Mouse (Mus musculus): ENCODE measurements around the gene Gm3233. TPM values are rescaled to one million over a fixed set of nuclear protein-coding genes. Genes with fewer than 3 reads are reported as not detected.
"Not testable (repeated sequence)": the region's sequence is repeated elsewhere in the genome, so short reads cannot be mapped to it uniquely, and the experiment has no call there.

Gm3233 gene
- total RNA-seq, 4 experiments from 2014 or later, result not detected

- DNase-seq (ENCODE audit: low spot score in 2 of 2), result no peak
Measured at GRCm38 (mm10) chr10:77729241-77729640, 30.2 kb downstream of the Gm3233 start.

GRCm38 (mm10) chr10:77728280-77728679 is 31.2 kb downstream of the Gm3233 start:
- no peak for DNase-seq (ENCODE audit: low spot score in 2 of 2)

- no peak for DNase-seq (ENCODE audit: low spot score in 2 of 2)
Measured at GRCm38 (mm10) chr10:77726186-77726585, 33.3 kb downstream of the Gm3233 start, which contains the start of gene Gm10100. Gm10100 (plus strand) TSS chr10:77726486.

GRCm38 (mm10) chr10:77724855-77725254 is 34.6 kb downstream of the Gm3233 start:
- DNase-seq (ENCODE audit: low spot score in 2 of 2), result no peak

DNA sequence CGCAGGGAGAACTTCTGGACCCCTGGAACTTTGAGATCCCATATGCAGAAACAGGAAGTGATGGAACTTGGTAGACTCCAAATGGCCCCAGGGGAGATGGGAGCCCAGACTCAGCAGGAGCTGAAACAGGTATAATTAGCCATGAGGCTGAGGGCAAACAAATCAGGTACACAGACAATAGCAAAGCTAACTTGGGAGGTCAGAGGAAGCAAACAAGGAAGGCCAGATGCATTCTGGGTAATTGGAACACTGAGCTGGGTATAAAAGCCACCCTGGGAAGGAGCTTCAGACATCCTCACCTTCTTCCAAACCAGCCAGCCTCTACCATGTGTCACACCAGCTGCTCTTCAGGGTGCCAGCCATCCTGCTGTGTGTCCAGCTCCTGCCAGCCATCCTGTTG is 39.2 kb downstream of the Gm3233 start, which contains the start of gene Krtap12-1:
Gene Krtap12-1 (plus strand): TSS at position 301 of the 400 bp plus-strand sequence.
- DNase-seq (ENCODE audit: low spot score in 2 of 2), result not testable (repeated sequence)

GRCm38 (mm10) chr10:77715507-77715906 is 44.0 kb downstream of the Gm3233 start, which contains the start of gene Gm10142:
Gm10142 (plus strand) TSS chr10:77715807.
- DNase-seq (ENCODE audit: low spot score in 2 of 2), result no peak

- DNase-seq (ENCODE audit: low spot score in 2 of 2), result no peak
Measured at GRCm38 (mm10) chr10:77713734-77714133, 45.7 kb downstream of the Gm3233 start.

GRCm38 (mm10) chr10:77711157-77711556 is 48.3 kb downstream of the Gm3233 start, which contains the start of gene Gm10024:
Gm10024 (plus strand) TSS chr10:77711457.
- DNase-seq (ENCODE audit: low spot score in 2 of 2), result not testable (repeated sequence)

GRCm38 (mm10) chr10:77709831-77710230 is 49.7 kb downstream of the Gm3233 start:
- no peak for DNase-seq (ENCODE audit: low spot score in 2 of 2)

Other genes starting within 250 kb of the Gm3233 start
- 1 to 10 TPM; 4.4 to 7.3 (median 5.9) TPM for gene Fam207a, start 243.9 kb downstream of the Gm3233 start, total RNA-seq (2022)
- under 1 TPM; 0.48 to 0.99 (median 0.88) TPM for gene Itgb2, start 229.4 kb downstream of the Gm3233 start, total RNA-seq (2022)
- 10 to 100 TPM; 15.4 to 30.1 (median 25.8) TPM for gene Pttg1ip, start 178.0 kb downstream of the Gm3233 start, total RNA-seq (2022)
- gene Sumo3, start 153.6 kb downstream of the Gm3233 start, total RNA-seq (2022), result 10 to 100 TPM; 38.7 to 59.9 (median 41.6) TPM
- gene Gm49325, start 153.5 kb downstream of the Gm3233 start, total RNA-seq (2022), result 10 to 100 TPM in 2 of 4 experiments, 1 to 10 TPM in 2; 5.7 to 18.3 (median 11.6) TPM
- gene Ube2g2, start 137.4 kb downstream of the Gm3233 start, total RNA-seq (2022), result 100 to 1,000 TPM in 2 of 4 experiments, 10 to 100 TPM in 2; 81.6 to 141 (median 104) TPM
- gene Tspear, start 73.1 kb downstream of the Gm3233 start, total RNA-seq (2022), result not detected
- not detected for gene Gm19402, start 68.9 kb downstream of the Gm3233 start, total RNA-seq (2022)
- gene Gm9508, start 62.4 kb downstream of the Gm3233 start, total RNA-seq (2022), result not detected
- gene Gm10272, start 53.1 kb downstream of the Gm3233 start, total RNA-seq (2022), result not detected
- gene Gm10024, start 48.2 kb downstream of the Gm3233 start, total RNA-seq (2022), result not detected
- not detected for gene Gm10142, start 43.9 kb downstream of the Gm3233 start, total RNA-seq (2022)
- not detected for gene Krtap12-1, start 39.1 kb downstream of the Gm3233 start, total RNA-seq (2022)
- not detected for gene Gm10100, start 33.2 kb downstream of the Gm3233 start, total RNA-seq (2022)
- gene Gm18596, start 17.0 kb downstream of the Gm3233 start, total RNA-seq (2022), result not detected
- not detected for gene Gm9736, start 8.3 kb downstream of the Gm3233 start, total RNA-seq (2022)
- not detected for gene Gm3238, start 11.6 kb upstream of the Gm3233 start, total RNA-seq (2022)
- gene Gm7138, start 17.3 kb upstream of the Gm3233 start, total RNA-seq (2022), result not detected
- gene Gm3250, start 22.9 kb upstream of the Gm3233 start, total RNA-seq (2022), result not detected
- not detected for gene Gm7137, start 28.5 kb upstream of the Gm3233 start, total RNA-seq (2022)
- not detected for gene Gm9639, start 35.4 kb upstream of the Gm3233 start, total RNA-seq (2022)
- gene Gm19668, start 39.5 kb upstream of the Gm3233 start, total RNA-seq (2022), result not detected
- gene Gm9507, start 52.2 kb upstream of the Gm3233 start, total RNA-seq (2022), result not detected
- not detected for gene Gm2696, start 55.0 kb upstream of the Gm3233 start, total RNA-seq (2022)
- not detected for gene Krtap10-4, start 67.4 kb upstream of the Gm3233 start, total RNA-seq (2022)
- gene Krtap10-10, start 76.3 kb upstream of the Gm3233 start, total RNA-seq (2022), result not detected
- not detected for gene Gm36176, start 87.1 kb upstream of the Gm3233 start, total RNA-seq (2022)
- not detected for gene Gm10318, start 93.2 kb upstream of the Gm3233 start, total RNA-seq (2022)
- gene Gm3285, start 102.3 kb upstream of the Gm3233 start, total RNA-seq (2022), result not detected
- gene Lrrc3, start 142.9 kb upstream of the Gm3233 start, total RNA-seq (2022), result under 1 TPM; 0.07 to 0.49 (median 0.08) TPM
- gene Trpm2, start 210.9 kb upstream of the Gm3233 start, total RNA-seq (2022), result under 1 TPM in 2 of 4 experiments, not detected in 2; 0.07 to 0.20 TPM
- 1 to 10 TPM; 3.2 to 4.7 (median 3.4) TPM for gene 1810043G02Rik, start 218.8 kb upstream of the Gm3233 start, total RNA-seq (2022)